ENCODE assay signal across 9 mouse cellular contexts in genomic region chr12:112276651-112277050, GRCm38 (mm10).
DNase-seq lines count a peak whose midpoint lies in the region; ATAC-seq and TF ChIP-seq lines count a peak whose summit lies in the region.
"Had no signal": no experiment of that assay in that cellular context is flagged by ENCODE, and none has a peak within 500 bp of the region (broad histone marks: within the 10 kb centered on the region; RNA-seq: fewer than 3 reads in every experiment).

No protein-coding gene starts in this region.

- no peak for DNase-seq in hindbrain, postnatal 0 days (ENCODE audit: low spot score)
- DNase-seq in Muller cell, postnatal 12 days (ENCODE audit: inconsistent ontology term): peak; percentile 22
- DNase-seq in left cerebral cortex, adult 8-10 months (ENCODE audit: low spot score in 2 of 2): no peak
- DNase-seq in layer of hippocampus, adult 18-20 months (ENCODE audit: low spot score in 2 of 2): no peak
- no peak for DNase-seq in T-cell, adult 2 months (ENCODE audit: low spot score)

- H3K9me3 ChIP-seq in hindbrain, embryonic 12.5 days (replicated peaks): no peaks in the 10 kb centered on the region
- no peaks in the 10 kb centered on the region for H3K9me3 ChIP-seq in hindbrain, postnatal 0 days (ENCODE audit: low read length)
- H3K9me3 ChIP-seq in forebrain, embryonic 15.5 days: no peaks in the 10 kb centered on the region
- H3K9me3 ChIP-seq in lung, embryonic 16.5 days (ENCODE audit: control insufficient read depth, low read length): no peaks in the 10 kb centered on the region

- peak overlapping the region; percentile 42 for H3K27ac ChIP-seq in hindbrain, embryonic 12.5 days
- no peak overlapping the region for H3K27ac ChIP-seq in hindbrain, postnatal 0 days
- 0 out of 2 replicates have a peak overlapping the region, but pooled peaks have one; percentile 32 for H3K27ac ChIP-seq in forebrain, embryonic 15.5 days (replicated peaks)
- H3K27ac ChIP-seq in lung, embryonic 16.5 days (ENCODE audit: low read length): no peak overlapping the region
- H3K27ac ChIP-seq: layer of hippocampus, adult 2 months had no signal

- no peaks in the 10 kb centered on the region for H3K36me3 ChIP-seq in hindbrain, embryonic 12.5 days
- no peaks in the 10 kb centered on the region for H3K36me3 ChIP-seq in hindbrain, postnatal 0 days (ENCODE audit: insufficient read depth, low read length)
- H3K36me3 ChIP-seq in forebrain, embryonic 15.5 days: no peaks in the 10 kb centered on the region
- H3K36me3 ChIP-seq in lung, embryonic 16.5 days (ENCODE audit: control insufficient read depth, insufficient read depth, low read length): no peaks in the 10 kb centered on the region

- no peak for ATAC-seq in hindbrain, embryonic 12.5 days (ENCODE audit: low FRiP score)
- ATAC-seq in hindbrain, postnatal 0 days: no peak
- ATAC-seq in forebrain, embryonic 15.5 days (replicated peaks): no peak
- peak; percentile 54; the same call in 1 of the 2 replicates for ATAC-seq in lung, embryonic 16.5 days (ENCODE audit: low read depth)

- H3K27me3 ChIP-seq in hindbrain, embryonic 12.5 days: peaks cover 28% of the 10 kb centered on the region; the same call in 1 of the 2 replicates
- no peaks in the 10 kb centered on the region for H3K27me3 ChIP-seq in hindbrain, postnatal 0 days (ENCODE audit: insufficient read depth, low read length)
- no peaks in the 10 kb centered on the region for H3K27me3 ChIP-seq in forebrain, embryonic 15.5 days
- no peaks in the 10 kb centered on the region for H3K27me3 ChIP-seq in lung, embryonic 16.5 days (ENCODE audit: control insufficient read depth, insufficient read depth, low read depth, low read length)

- WGBS in hindbrain, embryonic 12.5 days: 21% methylated on average over 7 of the region's 7 CpGs
- 29% methylated on average over 7 of the region's 7 CpGs for WGBS in hindbrain, postnatal 0 days
- 21% methylated on average over 7 of the region's 7 CpGs for WGBS in forebrain, embryonic 15.5 days
- 35% methylated on average over 7 of the region's 7 CpGs for WGBS in lung, embryonic 16.5 days

- no peak overlapping the region for H3K9ac ChIP-seq in hindbrain, embryonic 12.5 days
- H3K9ac ChIP-seq in hindbrain, postnatal 0 days (replicated peaks; ENCODE audit: low read length): no peak overlapping the region
- H3K9ac ChIP-seq in forebrain, embryonic 15.5 days (replicated peaks): no peak overlapping the region
- no peak overlapping the region for H3K9ac ChIP-seq in lung, embryonic 16.5 days (ENCODE audit: low read length)

- no peak overlapping the region for H3K4me2 ChIP-seq in hindbrain, embryonic 12.5 days (replicated peaks)
- H3K4me2 ChIP-seq in hindbrain, postnatal 0 days (ENCODE audit: low read depth, low read length): no peak overlapping the region
- no peak overlapping the region for H3K4me2 ChIP-seq in forebrain, embryonic 15.5 days (replicated peaks)
- no peak overlapping the region for H3K4me2 ChIP-seq in lung, embryonic 16.5 days (ENCODE audit: low read depth, low read length)

- peaks cover 26% of the 10 kb centered on the region for H3K4me1 ChIP-seq in hindbrain, embryonic 12.5 days
- 0 out of 2 replicates have a peak, but pooled peaks cover 10% of the 10 kb centered on the region for H3K4me1 ChIP-seq in hindbrain, postnatal 0 days (ENCODE audit: insufficient read depth, low read length)
- peaks cover 17% of the 10 kb centered on the region for H3K4me1 ChIP-seq in forebrain, embryonic 15.5 days
- H3K4me1 ChIP-seq in lung, embryonic 16.5 days (replicated peaks; ENCODE audit: control insufficient read depth, insufficient read depth, low read length): no peaks in the 10 kb centered on the region; the same call in 1 of the 2 replicates

- H3K4me3 ChIP-seq in hindbrain, embryonic 12.5 days: no peak overlapping the region
- no peak overlapping the region for H3K4me3 ChIP-seq in hindbrain, postnatal 0 days (ENCODE audit: low read length)
- no peak overlapping the region for H3K4me3 ChIP-seq in forebrain, embryonic 15.5 days
- no peak overlapping the region for H3K4me3 ChIP-seq in lung, embryonic 16.5 days (ENCODE audit: low read length)
- H3K4me3 ChIP-seq: layer of hippocampus, adult 2 months had no signal

- no peak for TF ChIP-seq CTCF in hindbrain, postnatal 0 days (IDR thresholded peaks at IDR 0.05; ENCODE audit: low read depth)

Comparison
In these comparisons a context has a peak if more than half of its experiments do, and no peak if none do; other contexts are left out.
1. H3K27ac ChIP-seq: peak in hindbrain, embryonic 12.5 days (single experiment) and forebrain, embryonic 15.5 days (single experiment); none in hindbrain, postnatal 0 days (single experiment) and lung, embryonic 16.5 days (single experiment).